Mouse (Mus musculus) ES-E14 (cell line): ENCODE data around the gene Vnn1. TPM values are rescaled to one million over a fixed set of nuclear protein-coding genes. Genes with fewer than 3 reads are reported as not detected.

ENCODE experiments used
- DNase-seq: peaks from one replicate; pipeline ENCODE4 v3.0.0-alpha.2; 2013; ENCODE audit warnings: low read depth, low spot score
- H3K27ac ChIP-seq: 2 replicates; pipeline ENCODE4 v1.5.1; 2012; ENCODE audit warnings: low read depth, mild to moderate bottlenecking, low read length, moderate library complexity, mixed read lengths; ENCODE audit not compliant: poor library complexity, insufficient read depth, severe bottlenecking
- H3K36me3 ChIP-seq: 2 replicates; pipeline ENCODE4 v1.6.1; 2012; ENCODE audit warnings: mild to moderate bottlenecking, low read length, moderate library complexity, mixed read lengths; ENCODE audit not compliant: control insufficient read depth, poor library complexity, insufficient read depth, severe bottlenecking
- H3K4me1 ChIP-seq, 2 experiments: fragments of 150-350 bp in 1 of 2; sonication (generic) in 1 of 2; 2 replicates each; pipeline ENCODE4 v1.6.1; 2012; ENCODE audit warnings: low read length in 2 of 2, mild to moderate bottlenecking in 1 of 2, mixed read lengths in 1 of 2; ENCODE audit not compliant: control insufficient read depth in 2 of 2, insufficient read depth in 2 of 2, poor library complexity in 1 of 2
- H3K4me3 ChIP-seq, 2 experiments: fragments of 150-350 bp in 1 of 2; sonication (generic) in 1 of 2; 2 replicates each; pipeline ENCODE4 v1.5.1; 2012; ENCODE audit warnings: low read length in 2 of 2, low read depth in 1 of 2, mild to moderate bottlenecking in 1 of 2, mixed read lengths in 1 of 2; ENCODE audit not compliant: insufficient read depth in 1 of 2, poor library complexity in 1 of 2, severe bottlenecking in 1 of 2
- H3K9ac ChIP-seq: 2 replicates; pipeline ENCODE4 v1.6.1; 2012; ENCODE audit warnings: low read depth, mild to moderate bottlenecking, low read length, mixed read lengths; ENCODE audit not compliant: poor library complexity, insufficient read depth, severe bottlenecking
- H3K9me3 ChIP-seq: fragments of 150-350 bp; sonication (generic); 2 replicates; pipeline ENCODE4 v1.6.1; 2012; ENCODE audit warnings: low read depth, mild to moderate bottlenecking, low read length; ENCODE audit not compliant: control insufficient read depth, insufficient read depth
- CHD2 ChIP-seq: IDR thresholded peaks from 2 replicates; pipeline ENCODE4 v1.6.1; 2014; ENCODE audit warnings: mild to moderate bottlenecking, low read depth, low read length, inconsistent platforms
- HCFC1 ChIP-seq: IDR thresholded peaks from 2 replicates; pipeline ENCODE4 v1.6.1; 2012; ENCODE audit warnings: low read length, inconsistent platforms, borderline replicate concordance; ENCODE audit not compliant: insufficient read depth
- MAFK ChIP-seq: IDR thresholded peaks from 2 replicates; pipeline ENCODE4 v1.6.1; 2014; ENCODE audit warnings: mild to moderate bottlenecking, low read depth, low read length, inconsistent platforms; ENCODE audit not compliant: insufficient read depth
- ZC3H11A ChIP-seq: IDR thresholded peaks from 2 replicates; pipeline ENCODE4 v1.6.1; 2012; ENCODE audit warnings: low read depth, mild to moderate bottlenecking, inconsistent platforms, low read length, borderline replicate concordance
- ZNF384 ChIP-seq: IDR thresholded peaks from 2 replicates; pipeline ENCODE4 v1.6.1; 2012; ENCODE audit warnings: low read depth, low read length, inconsistent platforms
- in situ Hi-C, 2 experiments: fragments of 600-800 bp; cut with MboI; formaldehyde crosslinking; loops; one replicate each; pipeline ENCODE4 v1.15.1; 2025; ENCODE audit warnings: low sequenced_read_pairs in 2 of 2, inconsistent platforms in 1 of 2; ENCODE audit not compliant: unreplicated experiment in 2 of 2
- total RNA-seq: library from RNA; depleted of rRNA; stranded (reverse); fragments of 300-350 nt; gene quantifications from 2 replicates; pipeline ENCODE4 v1.2.3, GENCODE M21; 2012; rRNA removed

The Vnn1 gene
- total RNA-seq, 1 experiment, result 4.1 TPM

DNA sequence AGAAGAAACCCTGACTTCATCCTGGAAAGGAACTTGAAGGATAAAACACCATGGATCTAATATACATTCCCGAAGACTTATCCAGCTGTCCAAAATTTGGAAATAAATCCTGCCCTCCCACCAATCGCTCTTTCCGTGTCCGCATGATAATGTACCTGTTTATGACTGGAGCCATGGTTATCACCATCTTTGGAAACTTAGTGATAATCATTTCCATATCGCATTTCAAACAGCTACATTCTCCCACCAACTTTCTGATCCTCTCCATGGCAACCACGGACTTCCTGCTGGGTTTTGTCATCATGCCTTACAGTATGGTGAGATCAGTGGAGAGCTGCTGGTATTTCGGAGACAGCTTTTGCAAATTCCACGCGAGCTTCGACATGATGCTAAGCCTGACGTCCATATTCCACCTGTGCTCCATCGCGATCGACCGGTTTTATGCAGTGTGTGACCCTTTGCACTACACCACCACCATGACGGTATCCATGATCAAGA lies 55.1 kb downstream of the Vnn1 start, which contains the start of gene Taar3:
Gene Taar3 (plus strand): TSS at position 51 of the 498 bp plus-strand sequence.
- TF ChIP-seq ZNF384 (no peak), HCFC1 (no peak), ZC3H11A (no peak), MAFK (no peak), CHD2 (no peak)
- DNase-seq, result no peak
- no peak within 1 kb of the TSS for H3K9ac ChIP-seq
- H3K9me3 ChIP-seq, result no peaks in the 10 kb centered on the region
- no peak within 1 kb of the TSS for H3K27ac ChIP-seq
- no peaks in the 10 kb centered on the region for H3K36me3 ChIP-seq
- in situ Hi-C loops, result loop anchor here in 1 of 2 experiments (25.0 kb wide), 1 partner anchor 663 kb away; no protein-coding TSS in a partner anchor
- no peaks in the 10 kb centered on the region; a peak in 1 of 4 replicates for H3K4me1 ChIP-seq
- H3K4me3 ChIP-seq, result no peak within 1 kb of the TSS

GRCm38 (mm10) chr10:23951714-23952113 lies 57.2 kb downstream of the Vnn1 start:
- Histone ChIP-seq H3K4me1 (no peaks in the 10 kb centered on the region; a peak in 1 of 4 replicates), H3K36me3 (no peaks in the 10 kb centered on the region), H3K9ac (no peak overlapping the region), H3K4me3 (no peak overlapping the region), H3K27ac (no peak overlapping the region), H3K9me3 (no peaks in the 10 kb centered on the region)
- TF ChIP-seq ZNF384, result no peak
- no peak for DNase-seq
- in situ Hi-C loops, result loop anchor here in 1 of 2 experiments (25.0 kb wide), 1 partner anchor 661 kb away; no protein-coding TSS in a partner anchor

Other genes starting within 250 kb of the Vnn1 start
- gene Rps12, start 107.4 kb upstream of the Vnn1 start, total RNA-seq, result 3,853 and 4,411 TPM in 2 replicates
- 4.1 and 5.9 TPM in 2 replicates for gene Slc18b1, start 97.7 kb upstream of the Vnn1 start, total RNA-seq
- not detected in 2 replicates for gene Vnn3, start 43.2 kb upstream of the Vnn1 start, total RNA-seq
- not detected in 2 replicates for gene Taar1, start 25.7 kb downstream of the Vnn1 start, total RNA-seq
- gene Taar2, start 43.9 kb downstream of the Vnn1 start, total RNA-seq, result not detected in 2 replicates
- not detected in 2 replicates for gene Taar3, start 54.9 kb downstream of the Vnn1 start, total RNA-seq
- not detected in 2 replicates for gene Taar4, start 65.8 kb downstream of the Vnn1 start, total RNA-seq
- not detected in 2 replicates for gene Taar5, start 76.0 kb downstream of the Vnn1 start, total RNA-seq
- gene Taar6, start 91.0 kb downstream of the Vnn1 start, total RNA-seq, result not detected in 2 replicates
- not detected in 2 replicates for gene Taar7a, start 98.8 kb downstream of the Vnn1 start, total RNA-seq
- gene Taar7b, start 105.3 kb downstream of the Vnn1 start, total RNA-seq, result not detected in 2 replicates
- not detected in 2 replicates for gene Taar7d, start 132.5 kb downstream of the Vnn1 start, total RNA-seq
- not detected in 2 replicates for gene Taar7e, start 142.9 kb downstream of the Vnn1 start, total RNA-seq
- not detected in 2 replicates for gene Taar7f, start 154.8 kb downstream of the Vnn1 start, total RNA-seq
- gene Taar8a, start 181.8 kb downstream of the Vnn1 start, total RNA-seq, result not detected in 2 replicates
- gene Taar8b, start 197.6 kb downstream of the Vnn1 start, total RNA-seq, result not detected in 2 replicates
- gene Taar8c, start 207.2 kb downstream of the Vnn1 start, total RNA-seq, result not detected in 2 replicates
- gene Taar9, start 214.8 kb downstream of the Vnn1 start, total RNA-seq, result not detected in 2 replicates